Mouse (Mus musculus): Measurements from ENCODE around the gene Dse. TPM values are rescaled to one million over a fixed set of nuclear protein-coding genes. Genes with fewer than 3 reads are reported as not detected.

Dse gene
- total RNA-seq (2023) = 10 to 100 TPM; 90.4 to 92.9 TPM

GRCm38 (mm10) chr10:34207503-34207850, at the start of gene Dse:
Dse (minus strand) TSS chr10:34207715.

DNA sequence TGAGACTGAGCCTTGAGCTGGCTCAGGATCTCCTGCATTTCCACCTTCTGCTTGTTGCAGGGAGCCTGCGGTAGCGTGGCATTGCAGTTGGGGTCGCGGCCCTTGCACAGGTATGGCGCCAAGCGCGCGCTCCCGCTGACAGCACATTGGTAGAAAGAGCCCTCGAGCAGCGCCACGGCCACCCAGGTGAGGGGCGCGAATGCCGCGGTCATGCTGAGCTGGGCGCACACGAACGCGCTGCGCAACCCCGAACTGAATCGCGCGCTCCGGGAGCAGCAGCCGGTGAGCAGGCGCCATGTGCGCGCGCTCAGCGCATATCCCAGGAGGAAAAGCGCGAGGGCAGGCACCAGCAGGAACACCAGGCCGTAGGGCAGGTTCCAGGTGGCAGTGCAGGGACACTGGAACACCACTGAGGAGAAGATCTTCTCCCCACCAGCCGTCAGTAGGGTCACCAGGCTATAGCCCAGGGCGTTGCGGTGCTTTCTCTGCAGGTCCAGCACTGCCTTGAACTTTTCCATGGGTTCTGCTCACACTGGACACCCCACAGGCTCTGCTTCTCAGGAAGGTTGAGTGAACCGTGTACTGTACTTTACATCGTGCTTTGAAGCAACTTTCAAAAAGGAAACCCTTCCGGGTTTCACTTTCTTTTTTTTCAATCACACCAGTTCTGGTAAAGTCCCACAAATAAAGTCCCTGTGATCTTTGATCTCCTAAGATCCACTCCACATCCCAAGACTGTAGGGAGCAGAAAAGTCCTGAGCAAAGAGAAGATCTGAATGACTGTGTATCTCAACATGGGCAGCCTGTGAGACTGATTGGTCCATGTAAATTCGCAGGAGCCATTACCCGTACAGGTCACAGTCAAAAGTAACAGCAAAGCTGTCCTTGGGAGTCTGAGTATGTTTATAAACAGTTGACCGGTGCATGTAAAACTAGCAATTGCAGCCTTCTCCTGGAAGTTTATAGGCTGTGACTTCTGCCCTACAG, 79.8 kb downstream of the Dse start, which contains the start of gene Calhm6:
TSS of gene Calhm6 (minus strand) at position 593 of the 987 bp plus-strand sequence.

Other genes starting within 250 kb of the Dse start
- 10 to 100 TPM; 39.4 to 47.3 TPM for gene Rwdd1, start 188.1 kb downstream of the Dse start, total RNA-seq (2023)
- not detected for gene Trappc3l, start 170.1 kb downstream of the Dse start, total RNA-seq (2023)
- not detected for gene Calhm4, start 163.4 kb downstream of the Dse start, total RNA-seq (2023)
- not detected for gene Calhm5, start 111.2 kb downstream of the Dse start, total RNA-seq (2023)
- 10 to 100 TPM; 47.4 to 48.8 TPM for gene Calhm6, start 79.7 kb downstream of the Dse start, total RNA-seq (2023)
- 10 to 100 TPM; 81.2 to 82.3 TPM for gene Tspyl1, start 74.5 kb upstream of the Dse start, total RNA-seq (2023)
- gene Tspyl4, start 89.7 kb upstream of the Dse start, total RNA-seq (2023) = 1 to 10 TPM; 5.8 to 6.0 TPM
- gene Col10a1, start 182.3 kb upstream of the Dse start, total RNA-seq (2023) = not detected
- 10 to 100 TPM; 23.7 to 25.8 TPM for gene Nt5dc1, start 210.8 kb upstream of the Dse start, total RNA-seq (2023)

All from monocyte, adult 59 days (primary cell).